Mouse (Mus musculus): Measurements from ENCODE around the gene Maf. TPM values are rescaled to one million over a fixed set of nuclear protein-coding genes. Genes with fewer than 3 reads are reported as not detected.

The Maf gene
- polyA plus RNA-seq, 1 experiment from 2014 or later, result 23.9 TPM

GRCm38 (mm10) chr8:115708936-115709780 lies 1.6 kb upstream of the Maf start:
- H3K27me3 ChIP-seq (replicated peaks; ENCODE audit: control insufficient read depth, insufficient read depth, low read length), result no peaks in the 10 kb centered on the region
- peak overlapping the region; percentile 58; the same call in 1 of the 2 replicates for H3K9ac ChIP-seq (ENCODE audit: low read depth, low read length)
- peak overlapping the region; percentile 82 for H3K4me2 ChIP-seq (replicated peaks; ENCODE audit: low read depth)
- ATAC-seq, result no peak
- WGBS, result 2% methylated on average over 19 of the region's 19 CpGs
- no peaks in the 10 kb centered on the region for H3K36me3 ChIP-seq (ENCODE audit: control insufficient read depth, insufficient read depth)
- H3K4me3 ChIP-seq (ENCODE audit: low read depth, low read length), result peak overlapping the region; percentile 80
- no peaks in the 10 kb centered on the region for H3K9me3 ChIP-seq (ENCODE audit: control insufficient read depth)
- H3K4me1 ChIP-seq (replicated peaks; ENCODE audit: control insufficient read depth, insufficient read depth, low read length), result no peaks in the 10 kb centered on the region
- peak overlapping the region; percentile 98 for H3K27ac ChIP-seq (ENCODE audit: low read depth, low read length)
- peak; percentile 79 for TF ChIP-seq CTCF (IDR thresholded peaks at IDR 0.05; ENCODE audit: low read depth)

DNA sequence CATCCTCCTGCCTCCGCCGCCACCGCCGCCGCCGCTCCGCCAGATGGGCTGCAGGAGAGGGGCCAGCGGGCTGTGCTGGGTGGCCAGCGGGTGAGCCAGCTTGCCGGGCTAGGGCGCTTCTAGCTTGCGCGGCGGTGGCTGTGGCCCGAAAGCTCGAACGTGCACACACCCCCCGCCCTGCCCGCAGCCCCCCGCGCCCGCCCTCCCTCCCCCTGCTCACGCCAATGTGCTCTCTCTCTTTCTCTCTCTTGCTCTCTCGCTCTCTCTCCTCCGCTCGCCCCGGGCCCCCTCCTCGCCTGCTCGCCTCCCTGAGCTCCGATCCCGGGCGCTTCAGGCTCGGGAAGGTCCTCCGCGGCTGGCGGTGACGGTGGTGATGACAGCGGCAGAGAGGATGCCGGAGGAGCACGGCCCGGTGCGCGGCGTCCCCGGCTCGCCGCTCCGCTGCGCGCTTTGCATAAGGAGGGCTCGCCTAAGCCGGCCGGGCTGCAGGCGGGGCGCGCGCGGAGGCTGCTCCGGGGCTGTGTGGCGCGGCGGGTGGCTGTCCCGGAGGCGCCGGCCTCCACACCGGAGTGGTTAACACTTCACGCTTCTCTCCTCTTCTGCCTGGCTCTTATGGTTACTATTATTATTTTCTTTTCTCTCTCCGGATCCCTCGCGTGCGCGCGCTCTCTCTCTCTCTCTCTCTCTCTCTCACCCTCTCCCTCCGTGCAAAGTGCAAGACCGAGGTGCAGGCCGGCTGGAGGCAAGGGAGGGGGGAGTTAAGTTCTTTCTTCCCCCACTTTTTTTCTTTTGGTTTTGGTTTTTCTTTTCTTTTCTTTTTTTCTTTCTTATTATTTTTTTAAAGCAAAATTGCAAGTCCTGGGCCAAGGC lies 498 bp downstream of the Maf start:
- under 1% methylated on average over 71 of the region's 76 CpGs for WGBS

GRCm38 (mm10) chr8:115706411-115706860 lies 1.2 kb downstream of the Maf start:
- Histone ChIP-seq H3K27ac (ENCODE audit: low read depth, low read length) (peak overlapping the region; percentile 98), H3K9me3 (ENCODE audit: control insufficient read depth) (no peaks in the 10 kb centered on the region), H3K4me2 (replicated peaks; ENCODE audit: low read depth) (peak overlapping the region; percentile 82), H3K27me3 (replicated peaks; ENCODE audit: control insufficient read depth, insufficient read depth, low read length) (no peaks in the 10 kb centered on the region), H3K36me3 (ENCODE audit: control insufficient read depth, insufficient read depth) (no peaks in the 10 kb centered on the region), H3K9ac (ENCODE audit: low read depth, low read length) (peak overlapping the region; percentile 93), H3K4me3 (ENCODE audit: low read depth, low read length) (peak overlapping the region; percentile 80), H3K4me1 (replicated peaks; ENCODE audit: control insufficient read depth, insufficient read depth, low read length) (no peaks in the 10 kb centered on the region)
- no peak for TF ChIP-seq CTCF (IDR thresholded peaks at IDR 0.05; ENCODE audit: low read depth)
- 0 out of 2 replicates have a peak, but pooled peaks have one; percentile 2 for ATAC-seq
- WGBS, result under 1% methylated on average over 31 of the region's 39 CpGs

More for the DNA sequence above, 498 bp downstream of the Maf start:
- no peaks in the 10 kb centered on the region for H3K4me1 ChIP-seq (replicated peaks; ENCODE audit: control insufficient read depth, insufficient read depth, low read length)
- TF ChIP-seq CTCF (IDR thresholded peaks at IDR 0.05; ENCODE audit: low read depth), result no peak
- peak overlapping the region; percentile 80 for H3K4me3 ChIP-seq (ENCODE audit: low read depth, low read length)
- H3K27me3 ChIP-seq (replicated peaks; ENCODE audit: control insufficient read depth, insufficient read depth, low read length), result no peaks in the 10 kb centered on the region
- H3K27ac ChIP-seq (ENCODE audit: low read depth, low read length), result peak overlapping the region; percentile 98
- no peaks in the 10 kb centered on the region for H3K9me3 ChIP-seq (ENCODE audit: control insufficient read depth)
- peak overlapping the region; percentile 93 for H3K9ac ChIP-seq (ENCODE audit: low read depth, low read length)
- H3K4me2 ChIP-seq (replicated peaks; ENCODE audit: low read depth), result peak overlapping the region; percentile 82
- no peaks in the 10 kb centered on the region for H3K36me3 ChIP-seq (ENCODE audit: control insufficient read depth, insufficient read depth)
- ATAC-seq, result peak; percentile 76

DNA sequence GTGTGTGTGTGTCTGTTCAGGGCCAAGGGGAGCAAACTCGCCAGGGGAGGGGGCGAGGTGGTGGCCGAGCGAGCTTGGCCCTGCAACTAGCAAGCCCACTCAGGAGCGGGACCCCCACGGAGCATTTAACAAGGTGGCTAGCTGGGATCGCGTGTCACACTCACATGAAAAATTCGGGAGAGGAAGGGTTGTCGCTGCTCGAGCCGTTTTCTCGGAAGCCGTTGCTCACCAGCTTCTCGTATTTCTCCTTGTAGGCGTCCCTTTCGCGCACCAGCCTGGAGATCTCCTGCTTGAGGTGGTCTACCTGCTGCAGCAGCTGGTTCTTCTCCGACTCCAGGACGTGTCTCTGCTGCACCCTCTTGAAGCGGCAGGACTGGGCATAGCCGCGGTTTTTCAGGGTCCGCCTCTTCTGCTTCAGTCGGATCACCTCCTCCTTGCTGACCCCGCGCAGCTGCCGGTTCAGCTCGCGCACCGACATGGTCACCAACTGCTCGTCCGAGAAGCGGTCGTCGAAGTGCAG lies 1.9 kb downstream of the Maf start:
- no peaks in the 10 kb centered on the region for H3K36me3 ChIP-seq (ENCODE audit: control insufficient read depth, insufficient read depth)

GRCm38 (mm10) chr8:115703056-115703455 lies 4.5 kb downstream of the Maf start:
- ATAC-seq, result no peak
- H3K36me3 ChIP-seq (ENCODE audit: control insufficient read depth, insufficient read depth), result no peaks in the 10 kb centered on the region
- H3K4me2 ChIP-seq (replicated peaks; ENCODE audit: low read depth), result peak overlapping the region; percentile 50
- no peak overlapping the region; the same call in 1 of the 2 replicates for H3K9ac ChIP-seq (ENCODE audit: low read depth, low read length)
- H3K27ac ChIP-seq (ENCODE audit: low read depth, low read length), result no peak overlapping the region
- no peaks in the 10 kb centered on the region for H3K9me3 ChIP-seq (ENCODE audit: control insufficient read depth)
- H3K4me1 ChIP-seq (replicated peaks; ENCODE audit: control insufficient read depth, insufficient read depth, low read length), result no peaks in the 10 kb centered on the region
- H3K4me3 ChIP-seq (ENCODE audit: low read depth, low read length), result peak overlapping the region; percentile 41
- WGBS, result 46% methylated on average over 4 of the region's 4 CpGs
- no peaks in the 10 kb centered on the region for H3K27me3 ChIP-seq (replicated peaks; ENCODE audit: control insufficient read depth, insufficient read depth, low read length)
- no peak for TF ChIP-seq CTCF (IDR thresholded peaks at IDR 0.05; ENCODE audit: low read depth)

More for the DNA sequence above, 1.9 kb downstream of the Maf start:
- WGBS, result under 1% methylated on average over 35 of the region's 36 CpGs
- Histone ChIP-seq H3K27ac (ENCODE audit: low read depth, low read length) (peak overlapping the region; percentile 98), H3K4me1 (replicated peaks; ENCODE audit: control insufficient read depth, insufficient read depth, low read length) (no peaks in the 10 kb centered on the region), H3K4me3 (ENCODE audit: low read depth, low read length) (peak overlapping the region; percentile 80), H3K4me2 (replicated peaks; ENCODE audit: low read depth) (peak overlapping the region; percentile 82), H3K9me3 (ENCODE audit: control insufficient read depth) (no peaks in the 10 kb centered on the region), H3K9ac (ENCODE audit: low read depth, low read length) (peak overlapping the region; percentile 93), H3K27me3 (replicated peaks; ENCODE audit: control insufficient read depth, insufficient read depth, low read length) (no peaks in the 10 kb centered on the region)
- no peak for ATAC-seq
- peak; percentile 66 for TF ChIP-seq CTCF (IDR thresholded peaks at IDR 0.05; ENCODE audit: low read depth)

Measured in intestine, postnatal 0 days (tissue).